Mouse (Mus musculus) neural tube, embryonic 11.5 days (tissue): Measurements from ENCODE around the gene Cacna1e. TPM values are rescaled to one million over a fixed set of nuclear protein-coding genes. Genes with fewer than 3 reads are reported as not detected.

Experiments
- ATAC-seq: fragments of 200-750 bp; cut with Nextera tagmentation; 2 replicates; pipeline ENCODE4 v1.8.0; 2017; ENCODE audit warnings: moderate number of reproducible peaks, mild to moderate bottlenecking, moderate TSS enrichment, moderate library complexity; ENCODE audit not compliant: insufficient read depth, low FRiP score, low TSS enrichment
- DNase-seq: peaks from one replicate; pipeline ENCODE4 v3.0.0-alpha.2; 2015; ENCODE audit warnings: low spot score
- H3K27ac ChIP-seq: fragments of 300-500 bp; sonication (generic); 2 replicates; pipeline ENCODE4 v1.5.1; 2014; ENCODE audit warnings: low read depth, mild to moderate bottlenecking, low read length
- H3K27me3 ChIP-seq: fragments of 300-500 bp; sonication (generic); 2 replicates; pipeline ENCODE4 v1.6.1; 2014; ENCODE audit warnings: mild to moderate bottlenecking, low read length, mixed read lengths; ENCODE audit not compliant: control insufficient read depth, insufficient read depth
- H3K36me3 ChIP-seq: fragments of 300-500 bp; sonication (generic); 2 replicates; pipeline ENCODE4 v1.6.1; 2014; ENCODE audit warnings: mild to moderate bottlenecking, low read length, moderate library complexity, mixed read lengths; ENCODE audit not compliant: control insufficient read depth, insufficient read depth
- H3K4me1 ChIP-seq: fragments of 300-500 bp; sonication (generic); 2 replicates; pipeline ENCODE4 v1.6.1; 2014; ENCODE audit warnings: low read length, mixed read lengths; ENCODE audit not compliant: control insufficient read depth, insufficient read depth
- H3K4me2 ChIP-seq: fragments of 300-500 bp; sonication (generic); 2 replicates; pipeline ENCODE4 v1.6.1; 2014; ENCODE audit warnings: low read depth, mild to moderate bottlenecking, moderate library complexity
- H3K4me3 ChIP-seq: fragments of 300-500 bp; sonication (generic); 2 replicates; pipeline ENCODE4 v1.5.1; 2014; ENCODE audit warnings: low read depth, low read length
- H3K9ac ChIP-seq: fragments of 300-500 bp; sonication (generic); 2 replicates; pipeline ENCODE4 v1.6.1; 2014; ENCODE audit warnings: mild to moderate bottlenecking, low read length
- H3K9me3 ChIP-seq: fragments of 300-500 bp; sonication (generic); 2 replicates; pipeline ENCODE4 v1.6.1; 2016; ENCODE audit warnings: low read length; ENCODE audit not compliant: control insufficient read depth
- WGBS: fragments of 180-500 bp; shearing (Covaris S2); extraction: QIAGEN DNeasy Blood & Tissue Kit; methylation state at CpG from one replicate; pipeline ENCODE4 v1.1.7; 2014; 5-methylcytosine and 5-hydroxymethylcytosine counted together
- polyA plus RNA-seq: library from polyadenylated mRNA; unstranded; fragments of >200 nt; fragmentation: Nextera tagmentation; extraction: Ambion mirVana; gene quantifications from 2 replicates; pipeline ENCODE4 v1.2.1, GENCODE M21; 2014

Cacna1e gene
- polyA plus RNA-seq, 1 experiment from 2014 or later: 2.8 TPM

DNA sequence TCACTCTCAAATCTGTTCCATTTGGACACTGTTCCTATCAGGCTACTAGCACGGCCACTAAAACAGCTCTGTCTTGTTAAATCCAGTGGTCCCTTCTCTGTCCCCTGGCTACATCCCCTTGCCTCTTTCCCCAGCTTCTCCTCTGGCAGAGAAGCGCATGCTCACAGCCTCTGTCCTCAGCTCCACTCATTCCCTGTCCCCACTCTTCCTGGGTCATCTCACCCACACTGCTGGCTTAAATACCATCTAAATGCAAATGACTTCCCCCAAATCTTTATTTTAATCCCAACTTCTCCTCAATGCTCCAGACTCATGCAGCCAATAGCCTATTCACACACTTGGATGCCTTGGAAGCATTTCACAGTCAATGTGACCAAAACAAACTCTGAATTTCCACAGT lies 407.6 kb downstream of the Cacna1e start:
- Histone ChIP-seq H3K4me1 (no peaks in the 10 kb centered on the region), H3K27me3 (no peaks in the 10 kb centered on the region), H3K4me2 (no peak overlapping the region), H3K4me3 (no peak overlapping the region), H3K36me3 (no peaks in the 10 kb centered on the region), H3K9ac (no peak overlapping the region), H3K27ac (no peak overlapping the region), H3K9me3 (no peaks in the 10 kb centered on the region)
- ATAC-seq: no peak
- no peak for DNase-seq
- WGBS: 91% methylated on average over 2 of the region's 2 CpGs

DNA sequence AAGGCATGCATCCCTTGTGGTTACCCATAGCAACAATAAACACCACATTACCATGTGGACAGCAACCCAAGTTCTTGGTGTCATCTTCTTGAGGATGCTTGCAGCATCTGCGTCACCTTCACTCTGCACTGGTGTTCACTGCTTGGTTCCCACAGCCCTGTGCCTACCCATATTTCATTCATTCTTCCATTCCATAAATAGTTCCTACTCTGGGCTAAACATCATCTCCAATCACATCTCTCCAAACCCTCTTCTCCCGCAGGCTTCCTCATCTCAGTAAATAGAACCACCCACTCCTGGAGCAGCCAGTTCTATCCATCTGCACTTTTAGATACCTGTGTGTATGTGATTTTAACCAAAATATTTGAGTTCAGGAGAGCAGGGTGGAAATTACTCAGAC lies 408.6 kb downstream of the Cacna1e start:
- no peak overlapping the region for H3K27ac ChIP-seq
- H3K27me3 ChIP-seq: no peaks in the 10 kb centered on the region
- H3K9me3 ChIP-seq: no peaks in the 10 kb centered on the region
- H3K4me1 ChIP-seq: no peaks in the 10 kb centered on the region
- WGBS: 94% methylated on average over 2 of the region's 2 CpGs
- H3K4me2 ChIP-seq: no peak overlapping the region
- H3K9ac ChIP-seq: no peak overlapping the region
- no peak overlapping the region for H3K4me3 ChIP-seq
- no peak for ATAC-seq
- no peak for DNase-seq
- H3K36me3 ChIP-seq: no peaks in the 10 kb centered on the region

DNA sequence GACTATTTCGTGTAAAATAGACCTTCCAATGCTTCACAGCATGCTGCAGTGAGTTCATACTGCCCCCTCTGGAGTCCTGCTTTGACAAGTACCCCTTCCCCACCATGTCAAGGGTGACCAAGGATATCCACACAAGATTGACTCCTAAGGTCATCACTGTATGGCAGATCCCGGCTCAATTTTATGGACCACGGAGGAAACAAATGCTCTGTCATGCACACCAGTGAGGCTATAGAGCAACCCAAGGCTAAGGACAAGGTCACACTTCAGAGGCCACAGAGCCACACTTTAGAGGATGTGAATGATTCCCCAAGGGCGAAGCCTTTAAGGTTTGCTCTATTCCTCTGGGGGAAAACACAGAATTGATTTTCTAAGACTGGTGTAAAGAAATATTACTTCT lies 410.1 kb downstream of the Cacna1e start:
- no peak overlapping the region for H3K4me2 ChIP-seq
- no peak overlapping the region for H3K27ac ChIP-seq
- WGBS: 66% methylated on average over 4 of the region's 4 CpGs
- H3K4me3 ChIP-seq: no peak overlapping the region
- no peaks in the 10 kb centered on the region for H3K36me3 ChIP-seq
- H3K4me1 ChIP-seq: no peaks in the 10 kb centered on the region
- DNase-seq (no peak), ATAC-seq (no peak)
- H3K9ac ChIP-seq: no peak overlapping the region
- H3K27me3 ChIP-seq: no peaks in the 10 kb centered on the region
- H3K9me3 ChIP-seq: no peaks in the 10 kb centered on the region

DNA sequence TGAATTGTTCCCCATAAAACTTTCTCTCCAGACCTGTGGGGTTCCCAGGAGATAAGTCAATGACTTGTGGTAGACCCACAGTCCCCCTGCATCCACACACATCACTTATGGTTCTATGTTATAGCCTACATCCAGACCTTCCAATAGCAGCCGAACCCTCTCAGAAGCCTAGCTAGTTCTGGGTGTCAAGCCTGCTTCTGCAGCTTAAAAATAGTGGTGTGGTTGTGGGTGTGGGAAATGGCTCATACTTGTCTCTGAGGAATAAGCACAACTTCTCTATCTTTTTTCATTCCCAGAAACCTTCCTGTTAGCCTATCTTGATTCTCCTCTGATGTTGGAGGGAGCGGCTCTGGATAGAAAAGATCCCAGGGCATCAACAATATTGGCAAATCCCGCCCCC lies 417.0 kb downstream of the Cacna1e start:
- H3K9ac ChIP-seq: no peak overlapping the region
- no peak overlapping the region for H3K27ac ChIP-seq
- ATAC-seq: no peak
- H3K27me3 ChIP-seq: no peaks in the 10 kb centered on the region
- no peaks in the 10 kb centered on the region for H3K9me3 ChIP-seq
- no peaks in the 10 kb centered on the region for H3K36me3 ChIP-seq
- H3K4me2 ChIP-seq: no peak overlapping the region
- WGBS: 85% methylated on average over 3 of the region's 3 CpGs
- DNase-seq: no peak
- H3K4me3 ChIP-seq: no peak overlapping the region
- no peaks in the 10 kb centered on the region for H3K4me1 ChIP-seq

DNA sequence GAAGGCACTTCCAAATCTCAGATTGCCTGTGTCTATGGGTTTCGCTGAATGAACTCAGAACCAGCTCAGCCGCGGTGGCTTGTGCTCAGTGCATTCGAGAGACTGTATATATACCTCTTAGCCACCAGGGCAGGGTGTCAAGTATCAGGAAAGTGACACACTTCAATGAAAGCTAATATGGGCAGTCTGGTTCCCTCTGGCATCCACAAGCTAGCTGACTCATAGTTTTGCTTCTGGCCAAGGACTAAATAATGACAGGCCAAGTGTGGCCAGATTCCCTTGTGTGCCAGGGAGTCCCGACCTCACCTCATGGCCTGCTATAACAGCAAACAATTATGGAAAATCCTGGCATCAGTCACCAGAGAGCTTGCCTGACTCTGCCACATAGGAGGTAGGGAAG lies 422.8 kb downstream of the Cacna1e start:
- H3K36me3 ChIP-seq: no peaks in the 10 kb centered on the region
- no peak overlapping the region for H3K4me2 ChIP-seq
- no peak for DNase-seq
- no peaks in the 10 kb centered on the region for H3K9me3 ChIP-seq
- no peak overlapping the region for H3K4me3 ChIP-seq
- no peak overlapping the region for H3K9ac ChIP-seq
- no peaks in the 10 kb centered on the region for H3K27me3 ChIP-seq
- ATAC-seq: no peak
- H3K27ac ChIP-seq: no peak overlapping the region
- no peaks in the 10 kb centered on the region for H3K4me1 ChIP-seq
- WGBS: 78% methylated on average over 5 of the region's 5 CpGs

DNA sequence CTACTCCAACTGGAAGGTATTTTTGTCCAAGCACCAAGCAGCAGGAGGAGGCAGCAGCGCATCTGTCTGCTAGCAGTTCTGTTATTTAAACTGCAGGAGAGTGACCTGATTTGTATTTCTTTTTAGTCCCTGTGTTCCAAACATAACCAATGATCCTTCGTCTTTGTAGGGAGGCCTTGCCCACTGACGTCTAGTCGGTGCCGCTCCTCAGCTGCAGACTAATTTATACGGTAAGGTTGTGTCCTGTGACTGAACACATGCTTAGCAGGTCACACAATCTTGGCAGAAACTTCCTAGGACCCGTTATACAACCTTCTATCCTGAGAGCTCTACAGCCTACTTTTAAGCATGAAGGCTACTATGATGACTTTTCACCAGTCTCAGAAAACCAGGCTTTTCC lies 424.2 kb downstream of the Cacna1e start:
- DNase-seq (no peak), ATAC-seq (no peak)
- Histone ChIP-seq H3K27ac (no peak overlapping the region), H3K9ac (no peak overlapping the region), H3K9me3 (no peaks in the 10 kb centered on the region), H3K4me3 (no peak overlapping the region), H3K4me2 (no peak overlapping the region), H3K4me1 (no peaks in the 10 kb centered on the region), H3K27me3 (no peaks in the 10 kb centered on the region), H3K36me3 (no peaks in the 10 kb centered on the region)
- WGBS: 88% methylated on average over 7 of the region's 7 CpGs

DNA sequence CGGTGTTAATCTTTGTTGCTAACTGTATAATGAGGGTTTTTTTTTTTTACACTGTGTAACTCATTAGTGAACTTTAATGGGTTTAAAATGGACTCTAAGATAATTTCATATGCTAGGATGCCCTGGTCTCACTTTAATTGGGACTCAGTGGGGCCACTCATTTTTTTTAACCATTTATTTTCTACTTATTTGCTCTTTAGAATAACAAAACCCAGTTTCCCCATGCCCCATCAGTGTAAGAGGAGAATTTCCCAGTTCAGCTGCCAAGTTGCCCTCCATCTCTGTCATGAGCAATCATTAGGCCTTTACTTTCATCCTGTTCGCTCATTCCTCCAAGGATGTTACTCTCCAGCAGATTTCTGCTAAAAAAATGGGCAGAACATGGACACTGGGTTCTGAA lies 425.7 kb downstream of the Cacna1e start:
- no peaks in the 10 kb centered on the region for H3K4me1 ChIP-seq
- no peak overlapping the region for H3K27ac ChIP-seq
- no peak overlapping the region for H3K9ac ChIP-seq
- H3K27me3 ChIP-seq: no peaks in the 10 kb centered on the region
- no peak overlapping the region for H3K4me3 ChIP-seq
- no peak for ATAC-seq
- no peak overlapping the region for H3K4me2 ChIP-seq
- no peaks in the 10 kb centered on the region for H3K36me3 ChIP-seq
- H3K9me3 ChIP-seq: no peaks in the 10 kb centered on the region
- DNase-seq: no peak
- 87% methylated on average over 2 of the region's 2 CpGs for WGBS

DNA sequence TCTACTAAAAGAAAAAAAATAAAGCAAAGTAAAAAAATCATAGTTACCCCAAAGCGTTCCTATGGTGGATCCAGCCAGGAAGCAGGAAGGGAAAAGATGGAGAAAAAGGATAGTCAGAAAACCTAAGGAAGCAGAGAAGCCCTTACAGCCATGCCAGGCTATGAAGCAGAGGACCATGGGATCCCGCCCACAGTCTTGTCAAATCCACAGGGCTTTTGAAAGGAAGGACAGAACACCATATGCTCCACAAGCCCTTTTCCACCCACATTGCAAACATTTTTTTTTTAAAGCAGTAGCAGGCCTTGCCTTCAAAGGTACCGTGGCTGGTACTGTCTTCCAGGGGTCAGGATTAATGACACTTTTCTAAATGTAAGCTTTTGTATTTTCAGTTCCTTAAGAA lies 433.5 kb downstream of the Cacna1e start:
- H3K9me3 ChIP-seq: no peaks in the 10 kb centered on the region
- no peak overlapping the region for H3K4me2 ChIP-seq
- no peak overlapping the region for H3K9ac ChIP-seq
- ATAC-seq: no peak
- H3K27me3 ChIP-seq: no peaks in the 10 kb centered on the region
- WGBS: 86% methylated on average over 3 of the region's 3 CpGs
- no peak overlapping the region for H3K4me3 ChIP-seq
- no peaks in the 10 kb centered on the region for H3K36me3 ChIP-seq
- H3K27ac ChIP-seq: no peak overlapping the region
- no peaks in the 10 kb centered on the region for H3K4me1 ChIP-seq
- no peak for DNase-seq

DNA sequence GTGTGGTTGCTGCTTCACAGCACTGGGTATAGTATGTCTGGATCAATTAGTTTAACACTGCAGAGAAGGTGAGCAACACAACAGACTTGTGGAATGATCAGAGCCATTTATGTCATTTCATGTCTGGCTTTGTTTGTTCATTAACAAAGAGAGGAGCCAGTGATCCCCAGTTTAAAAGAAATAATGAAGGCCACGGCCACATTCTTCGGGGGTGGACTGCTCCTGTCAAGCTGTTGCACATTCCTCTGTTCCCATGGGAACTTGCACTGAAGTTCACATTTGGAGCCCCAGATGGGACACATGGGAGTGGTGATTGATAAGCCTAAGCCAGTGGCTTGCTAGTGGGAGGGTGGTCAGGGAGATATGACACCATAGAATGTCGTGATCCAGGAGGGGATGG lies 437.8 kb downstream of the Cacna1e start:
- WGBS: 52% methylated on average over 3 of the region's 3 CpGs
- H3K4me2 ChIP-seq: no peak overlapping the region
- no peak overlapping the region for H3K27ac ChIP-seq
- no peak overlapping the region for H3K4me3 ChIP-seq
- ATAC-seq (no peak), DNase-seq (no peak)
- no peaks in the 10 kb centered on the region for H3K9me3 ChIP-seq
- no peaks in the 10 kb centered on the region for H3K36me3 ChIP-seq
- H3K4me1 ChIP-seq: no peaks in the 10 kb centered on the region
- no peaks in the 10 kb centered on the region for H3K27me3 ChIP-seq
- H3K9ac ChIP-seq: no peak overlapping the region
